ENCODE assay signal across 13 mouse cellular contexts in genomic region chr2:85172071-85172762, GRCm38 (mm10). TPM values are rescaled to one million over a fixed set of nuclear protein-coding genes. Genes with fewer than 3 reads are reported as not detected.
DNase-seq lines count a peak whose midpoint lies in the region; ATAC-seq lines count a peak whose summit lies in the region.
"Had no signal": no experiment of that assay in that cellular context is flagged by ENCODE, and none has a peak within 500 bp of the region (broad histone marks: within the 10 kb centered on the region; RNA-seq: fewer than 3 reads in every experiment).

No protein-coding gene starts in this region.

- no peaks in the 10 kb centered on the region for H3K36me3 ChIP-seq in liver, embryonic 11.5 days (ENCODE audit: control insufficient read depth, insufficient read depth, low read length)
- H3K36me3 ChIP-seq in intestine, embryonic 16.5 days (ENCODE audit: control insufficient read depth, insufficient read depth, low read length) = no peaks in the 10 kb centered on the region
- H3K36me3 ChIP-seq in stomach, embryonic 14.5 days (ENCODE audit: control insufficient read depth, insufficient read depth, low read length) = no peaks in the 10 kb centered on the region
- no peaks in the 10 kb centered on the region for H3K36me3 ChIP-seq in hindbrain, embryonic 16.5 days (ENCODE audit: control insufficient read depth, insufficient read depth, low read length)
- H3K36me3 ChIP-seq in forebrain, embryonic 12.5 days (replicated peaks) = no peaks in the 10 kb centered on the region
- H3K36me3 ChIP-seq: embryonic facial prominence, embryonic 12.5 days; limb, embryonic 12.5 days had no signal

- 53% methylated on average over 3 of the region's 3 CpGs for WGBS in liver, embryonic 11.5 days
- WGBS in intestine, embryonic 16.5 days = 18% methylated on average over 3 of the region's 3 CpGs
- WGBS in stomach, embryonic 14.5 days = 16% methylated on average over 3 of the region's 3 CpGs
- WGBS in hindbrain, embryonic 16.5 days = 70% methylated on average over 3 of the region's 3 CpGs
- WGBS in forebrain, embryonic 12.5 days = 80% methylated on average over 3 of the region's 3 CpGs

- H3K9me3 ChIP-seq in liver, embryonic 11.5 days (ENCODE audit: control insufficient read depth, low read length) = no peaks in the 10 kb centered on the region
- H3K9me3 ChIP-seq in intestine, embryonic 16.5 days (ENCODE audit: control insufficient read depth, low read length) = no peaks in the 10 kb centered on the region
- H3K9me3 ChIP-seq in stomach, embryonic 14.5 days (ENCODE audit: control insufficient read depth, low read depth, low read length) = no peaks in the 10 kb centered on the region
- no peaks in the 10 kb centered on the region for H3K9me3 ChIP-seq in hindbrain, embryonic 16.5 days (ENCODE audit: control insufficient read depth, low read length)
- no peaks in the 10 kb centered on the region for H3K9me3 ChIP-seq in forebrain, embryonic 12.5 days
- H3K9me3 ChIP-seq: embryonic facial prominence, embryonic 12.5 days; limb, embryonic 12.5 days had no signal

- H3K4me3 ChIP-seq in liver, embryonic 11.5 days (ENCODE audit: low read depth, low read length) = no peak overlapping the region
- H3K4me3 ChIP-seq in intestine, embryonic 16.5 days (ENCODE audit: low read length) = no peak overlapping the region
- no peak overlapping the region for H3K4me3 ChIP-seq in stomach, embryonic 14.5 days (ENCODE audit: low read depth, low read length)
- H3K4me3 ChIP-seq in hindbrain, embryonic 16.5 days (ENCODE audit: low read length) = no peak overlapping the region
- no peak overlapping the region for H3K4me3 ChIP-seq in forebrain, embryonic 12.5 days (replicated peaks)
- H3K4me3 ChIP-seq: embryonic facial prominence, embryonic 12.5 days; limb, embryonic 12.5 days; myocyte had no signal

- no peak for DNase-seq in liver, embryonic 11.5 days (ENCODE audit: low spot score)
- no peak for DNase-seq in liver
- DNase-seq in gastrocnemius, postnatal 25 days = peak; percentile 78
- DNase-seq: adrenal gland, adult 2 months had no signal

- H3K27ac ChIP-seq in liver, embryonic 11.5 days (ENCODE audit: low read depth, low read length) = no peak overlapping the region
- H3K27ac ChIP-seq in intestine, embryonic 16.5 days (ENCODE audit: low read length) = peak overlapping the region; percentile 40; the same call in 1 of the 2 replicates
- H3K27ac ChIP-seq in stomach, embryonic 14.5 days (ENCODE audit: low read length) = peak overlapping the region; percentile 55; the same call in 1 of the 2 replicates
- no peak overlapping the region for H3K27ac ChIP-seq in hindbrain, embryonic 16.5 days (ENCODE audit: low read depth, low read length)
- no peak overlapping the region for H3K27ac ChIP-seq in forebrain, embryonic 12.5 days
- H3K27ac ChIP-seq: embryonic facial prominence, embryonic 12.5 days; limb, embryonic 12.5 days had no signal

- no peaks in the 10 kb centered on the region for H3K4me1 ChIP-seq in liver, embryonic 11.5 days (replicated peaks; ENCODE audit: control insufficient read depth, insufficient read depth, low read length)
- H3K4me1 ChIP-seq in intestine, embryonic 16.5 days (ENCODE audit: control insufficient read depth, insufficient read depth, low read length) = peaks cover 2% of the 10 kb centered on the region; the same call in 1 of the 2 replicates
- H3K4me1 ChIP-seq in stomach, embryonic 14.5 days (ENCODE audit: control insufficient read depth, insufficient read depth, low read length) = peaks cover 4% of the 10 kb centered on the region; the same call in 1 of the 2 replicates
- no peaks in the 10 kb centered on the region for H3K4me1 ChIP-seq in hindbrain, embryonic 16.5 days (ENCODE audit: control insufficient read depth, insufficient read depth, low read depth, low read length)
- H3K4me1 ChIP-seq in forebrain, embryonic 12.5 days = no peaks in the 10 kb centered on the region
- H3K4me1 ChIP-seq: limb, embryonic 12.5 days had no signal

- no peak overlapping the region for H3K4me2 ChIP-seq in liver, embryonic 11.5 days
- no peak overlapping the region for H3K4me2 ChIP-seq in intestine, embryonic 16.5 days (ENCODE audit: low read depth, low read length)
- H3K4me2 ChIP-seq in stomach, embryonic 14.5 days (replicated peaks; ENCODE audit: low read depth, low read length) = no peak overlapping the region
- H3K4me2 ChIP-seq in hindbrain, embryonic 16.5 days (ENCODE audit: low read length) = no peak overlapping the region
- no peak overlapping the region for H3K4me2 ChIP-seq in forebrain, embryonic 12.5 days
- H3K4me2 ChIP-seq: embryonic facial prominence, embryonic 12.5 days; limb, embryonic 12.5 days had no signal

- peak; percentile 36; the same call in 1 of the 2 replicates for ATAC-seq in liver, embryonic 11.5 days (replicated peaks; ENCODE audit: low FRiP score)
- ATAC-seq in intestine, embryonic 16.5 days = peak; percentile 91
- ATAC-seq in stomach, embryonic 14.5 days (ENCODE audit: insufficient number of reproducible peaks, insufficient read depth, low FRiP score, low read depth) = peak; percentile 76
- ATAC-seq in hindbrain, embryonic 16.5 days = no peak
- no peak for ATAC-seq in forebrain, embryonic 12.5 days (ENCODE audit: low FRiP score)
- ATAC-seq in granulocyte monocyte progenitor cell, adult 5-6 weeks (replicated peaks; ENCODE audit: poor library complexity, severe bottlenecking) = no peak

- no peaks in the 10 kb centered on the region for H3K27me3 ChIP-seq in liver, embryonic 11.5 days (replicated peaks; ENCODE audit: control insufficient read depth, insufficient read depth, low read length)
- H3K27me3 ChIP-seq in intestine, embryonic 16.5 days (replicated peaks; ENCODE audit: control insufficient read depth, insufficient read depth, low read length) = no peaks in the 10 kb centered on the region
- no peaks in the 10 kb centered on the region for H3K27me3 ChIP-seq in stomach, embryonic 14.5 days (ENCODE audit: control insufficient read depth, insufficient read depth, low read length)
- H3K27me3 ChIP-seq in hindbrain, embryonic 16.5 days (replicated peaks; ENCODE audit: control insufficient read depth, insufficient read depth, low read length) = no peaks in the 10 kb centered on the region
- no peaks in the 10 kb centered on the region for H3K27me3 ChIP-seq in forebrain, embryonic 12.5 days
- H3K27me3 ChIP-seq: embryonic facial prominence, embryonic 12.5 days had no signal

- H3K9ac ChIP-seq in liver, embryonic 11.5 days (ENCODE audit: low read depth, low read length) = no peak overlapping the region
- H3K9ac ChIP-seq in intestine, embryonic 16.5 days (ENCODE audit: low read depth, low read length) = no peak overlapping the region
- H3K9ac ChIP-seq in stomach, embryonic 14.5 days (replicated peaks; ENCODE audit: low read depth, low read length) = no peak overlapping the region
- no peak overlapping the region for H3K9ac ChIP-seq in hindbrain, embryonic 16.5 days (ENCODE audit: low read depth, low read length)
- H3K9ac ChIP-seq in forebrain, embryonic 12.5 days = no peak overlapping the region
- H3K9ac ChIP-seq: embryonic facial prominence, embryonic 12.5 days; limb, embryonic 12.5 days had no signal

RNA-seq across cellular contexts. Expression of gene Lrrc55, which starts 24.8 kb away (rescaled TPM):
- polyA plus RNA-seq in liver, embryonic 11.5 days (2014; fragmentation: Nextera tagmentation; extraction: Ambion mirVana) = 0.32 and 0.51 TPM in 2 replicates
- 1 to 10 TPM in 1 of 2 experiments, under 1 TPM in 1; 0.59 to 1.8 TPM for total RNA-seq in gastrocnemius, postnatal 25 days (2021)
- 3.4 and 4.0 TPM in 2 replicates for polyA plus RNA-seq in intestine, embryonic 16.5 days (2015; fragmentation: Nextera tagmentation; extraction: Ambion mirVana)
- polyA plus RNA-seq in stomach, embryonic 14.5 days (2014; fragmentation: Nextera tagmentation; extraction: Ambion mirVana) = 2.7 and 3.0 TPM in 2 replicates
- polyA plus RNA-seq in hindbrain, embryonic 16.5 days (2015; fragmentation: Nextera tagmentation; extraction: Ambion mirVana) = 12.7 and 13.2 TPM in 2 replicates
- polyA plus RNA-seq in forebrain, embryonic 12.5 days (2016; fragmentation: Nextera tagmentation; extraction: Ambion mirVana) = 2.8 and 3.1 TPM in 2 replicates
- not detected in 2 replicates for total RNA-seq in granulocyte monocyte progenitor cell, adult 5-6 weeks (2014; fragmentation: Nextera tagmentation)
- not detected in 2 replicates for total RNA-seq in granulocyte monocyte progenitor cell, adult 5-6 weeks (2017)
- total RNA-seq: hematopoietic stem cell, adult 5-6 weeks had no signal

RNA-seq across cellular contexts. Expression of gene Aplnr, which starts 36.2 kb away (rescaled TPM):
- polyA plus RNA-seq in liver, embryonic 11.5 days (2014; fragmentation: Nextera tagmentation; extraction: Ambion mirVana) = 12.7 and 14.4 TPM in 2 replicates
- 10 to 100 TPM; 13.7 to 16.9 TPM for total RNA-seq in gastrocnemius, postnatal 25 days (2021)
- 61.8 and 62.0 TPM in 2 replicates for polyA plus RNA-seq in intestine, embryonic 16.5 days (2015; fragmentation: Nextera tagmentation; extraction: Ambion mirVana)
- 52.0 and 57.1 TPM in 2 replicates for polyA plus RNA-seq in stomach, embryonic 14.5 days (2014; fragmentation: Nextera tagmentation; extraction: Ambion mirVana)
- 23.9 and 33.7 TPM in 2 replicates for polyA plus RNA-seq in hindbrain, embryonic 16.5 days (2015; fragmentation: Nextera tagmentation; extraction: Ambion mirVana)
- polyA plus RNA-seq in forebrain, embryonic 12.5 days (2016; fragmentation: Nextera tagmentation; extraction: Ambion mirVana) = 27.7 and 28.1 TPM in 2 replicates
- 0.41 TPM in 1 of 2 replicates, not detected in the other for total RNA-seq in granulocyte monocyte progenitor cell, adult 5-6 weeks (2014; fragmentation: Nextera tagmentation)
- not detected in 2 replicates for total RNA-seq in granulocyte monocyte progenitor cell, adult 5-6 weeks (2017)
- total RNA-seq: hematopoietic stem cell, adult 5-6 weeks had no signal

Comparison
In these comparisons a context has a peak if more than half of its experiments do, and no peak if none do; other contexts are left out.
1. ATAC-seq: peak in liver, embryonic 11.5 days (single experiment), intestine, embryonic 16.5 days (single experiment) and stomach, embryonic 14.5 days (single experiment); none in hindbrain, embryonic 16.5 days (single experiment), forebrain, embryonic 12.5 days (single experiment) and granulocyte monocyte progenitor cell, adult 5-6 weeks (single experiment).
2. H3K27ac ChIP-seq: peak in intestine, embryonic 16.5 days (single experiment) and stomach, embryonic 14.5 days (single experiment); none in liver, embryonic 11.5 days (single experiment), hindbrain, embryonic 16.5 days (single experiment) and forebrain, embryonic 12.5 days (single experiment).